Mouse (Mus musculus): ENCODE measurements around the gene A3galt2.

Gene A3galt2

DNA sequence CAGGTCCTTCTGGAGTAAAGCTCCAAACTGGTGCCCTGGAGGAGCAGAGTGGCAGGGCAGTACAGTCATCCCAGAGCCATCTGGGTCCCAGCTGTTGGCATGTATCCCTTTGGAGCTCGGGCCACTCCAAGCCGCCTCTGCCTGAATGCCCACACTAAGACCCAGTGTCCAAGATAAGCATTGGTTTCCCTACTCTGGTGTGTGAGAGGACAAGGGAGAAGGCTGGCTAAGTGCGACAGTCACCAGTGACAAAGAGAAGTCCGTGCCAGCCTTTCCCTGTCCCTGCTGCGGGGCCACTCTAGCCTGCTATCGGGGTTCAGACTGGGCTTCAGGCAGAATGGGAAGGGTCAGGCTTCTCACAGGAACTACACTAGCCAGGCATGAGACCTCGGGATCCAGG lies 736 bp downstream of the A3galt2 start:
- no peak for DNase-seq (ENCODE audit: low spot score)

DNA sequence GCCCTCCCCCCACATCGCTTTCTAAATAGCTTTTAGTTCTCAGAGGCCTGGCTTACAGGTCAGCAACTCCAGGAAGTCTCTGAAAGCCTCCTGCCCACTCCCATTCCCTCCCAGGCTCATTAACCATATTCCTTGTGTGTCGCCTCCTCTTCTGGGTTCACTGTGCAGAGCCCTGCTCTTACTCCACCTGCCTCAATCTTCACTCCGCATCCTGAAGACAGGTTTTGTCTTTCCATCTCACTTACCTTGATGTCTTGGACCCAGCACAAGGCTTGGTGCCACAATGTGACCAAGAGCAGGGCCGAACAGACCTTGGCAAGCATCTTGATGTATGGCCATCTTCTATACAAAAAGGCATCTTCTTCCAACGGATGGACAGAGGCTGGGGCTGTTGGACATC lies 4.0 kb downstream of the A3galt2 start:
- no peak for DNase-seq (ENCODE audit: low spot score)

GRCm38 (mm10) chr4:128760029-128760428 lies 4.9 kb downstream of the A3galt2 start:
- no peak for DNase-seq (ENCODE audit: low spot score)

DNA sequence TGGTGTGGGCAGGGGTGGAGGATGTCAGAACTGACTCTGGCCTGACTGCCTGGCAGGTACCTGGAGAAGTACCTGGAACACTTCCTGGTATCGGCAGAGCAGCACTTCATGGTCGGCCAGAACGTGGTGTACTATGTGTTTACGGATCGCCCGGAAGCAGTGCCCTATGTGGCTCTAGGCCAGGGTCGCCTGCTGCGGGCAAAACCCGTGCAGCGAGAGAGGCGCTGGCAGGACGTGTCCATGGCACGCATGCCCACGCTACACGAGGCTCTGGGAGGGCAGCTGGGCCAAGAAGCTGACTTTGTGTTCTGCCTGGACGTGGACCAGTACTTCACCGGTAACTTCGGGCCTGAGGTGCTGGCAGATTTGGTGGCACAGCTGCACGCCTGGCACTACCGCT lies 11.8 kb downstream of the A3galt2 start:
- DNase-seq (ENCODE audit: low spot score): no peak

DNA sequence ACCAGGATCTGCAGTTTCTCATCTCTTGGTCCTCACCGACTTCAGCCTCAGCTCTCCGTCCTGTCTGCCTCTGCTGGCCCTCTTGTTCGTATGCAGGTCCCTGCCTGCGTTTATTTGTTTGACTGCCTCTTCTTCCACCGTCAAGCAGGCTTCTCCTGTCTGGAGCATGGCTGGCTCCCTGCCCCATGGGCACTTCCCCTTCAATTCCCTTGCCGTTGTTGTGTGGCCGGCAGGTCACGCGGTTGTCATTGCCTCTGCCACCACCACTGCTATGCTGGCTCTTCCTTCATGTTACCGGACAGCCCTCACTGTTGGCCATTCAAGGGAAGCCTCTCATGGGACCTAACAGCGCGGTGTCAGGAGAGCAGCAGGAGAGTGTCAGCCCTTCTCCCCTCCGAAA lies 13.0 kb downstream of the A3galt2 start:
- DNase-seq (ENCODE audit: low spot score): no peak

GRCm38 (mm10) chr4:128769569-128770355 lies 14.6 kb downstream of the A3galt2 start:
- no peak for DNase-seq (ENCODE audit: low spot score)

- DNase-seq (ENCODE audit: low spot score): no peak
Observed at GRCm38 (mm10) chr4:128770698-128771097, 15.5 kb downstream of the A3galt2 start.

- no peak for DNase-seq (ENCODE audit: low spot score)
Observed at GRCm38 (mm10) chr4:128773820-128774219, 18.7 kb downstream of the A3galt2 start.

DNA sequence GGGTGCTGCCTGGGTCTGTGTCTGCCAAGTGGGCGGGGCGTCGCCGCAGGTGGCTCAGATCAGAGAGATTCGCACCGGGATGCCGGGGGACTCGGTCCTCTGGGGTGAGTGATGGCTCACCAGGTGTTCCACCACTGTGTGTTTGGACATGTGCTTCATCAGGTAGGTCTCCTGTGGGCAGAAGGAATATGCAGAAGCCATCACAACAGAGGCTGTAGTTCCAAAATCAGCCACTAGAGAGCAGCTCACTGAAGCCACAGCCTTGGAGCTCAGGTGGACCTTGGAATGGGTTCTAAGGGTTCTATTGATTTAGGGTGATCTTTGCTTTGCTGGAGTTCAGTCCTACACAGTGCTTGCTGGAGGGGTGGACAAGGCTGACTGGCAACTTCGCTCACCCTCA lies 19.3 kb downstream of the A3galt2 start:
- no peak for DNase-seq (ENCODE audit: low spot score)

GRCm38 (mm10) chr4:128776568-128777289 lies 21.6 kb downstream of the A3galt2 start:
- peak; percentile 84 for DNase-seq (ENCODE audit: low spot score)

- no peak for DNase-seq (ENCODE audit: low spot score)
Observed at GRCm38 (mm10) chr4:128777593-128777992, 22.4 kb downstream of the A3galt2 start.

DNA sequence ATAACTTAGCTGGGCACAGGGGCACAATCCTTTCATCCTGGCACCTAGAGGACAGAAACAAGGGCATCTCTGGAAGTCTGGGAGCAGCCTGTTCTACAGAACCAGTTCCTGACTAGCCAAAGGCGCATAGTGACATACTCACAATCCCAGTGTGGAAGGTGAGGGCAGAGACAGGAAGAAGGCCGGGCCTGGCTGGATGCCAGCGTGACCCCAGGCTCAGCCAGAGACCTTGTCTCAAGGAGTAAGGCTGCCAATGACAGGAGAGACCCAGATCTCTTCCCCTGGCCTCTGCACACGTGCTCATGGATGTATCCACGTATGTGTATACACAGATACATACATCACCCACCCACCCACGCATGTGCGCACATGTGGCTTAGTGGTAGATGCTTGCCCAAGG lies 26.9 kb downstream of the A3galt2 start:
- no peak for DNase-seq (ENCODE audit: low spot score)

GRCm38 (mm10) chr4:128782645-128783044 lies 27.5 kb downstream of the A3galt2 start:
- no peak for DNase-seq (ENCODE audit: low spot score)

DNA sequence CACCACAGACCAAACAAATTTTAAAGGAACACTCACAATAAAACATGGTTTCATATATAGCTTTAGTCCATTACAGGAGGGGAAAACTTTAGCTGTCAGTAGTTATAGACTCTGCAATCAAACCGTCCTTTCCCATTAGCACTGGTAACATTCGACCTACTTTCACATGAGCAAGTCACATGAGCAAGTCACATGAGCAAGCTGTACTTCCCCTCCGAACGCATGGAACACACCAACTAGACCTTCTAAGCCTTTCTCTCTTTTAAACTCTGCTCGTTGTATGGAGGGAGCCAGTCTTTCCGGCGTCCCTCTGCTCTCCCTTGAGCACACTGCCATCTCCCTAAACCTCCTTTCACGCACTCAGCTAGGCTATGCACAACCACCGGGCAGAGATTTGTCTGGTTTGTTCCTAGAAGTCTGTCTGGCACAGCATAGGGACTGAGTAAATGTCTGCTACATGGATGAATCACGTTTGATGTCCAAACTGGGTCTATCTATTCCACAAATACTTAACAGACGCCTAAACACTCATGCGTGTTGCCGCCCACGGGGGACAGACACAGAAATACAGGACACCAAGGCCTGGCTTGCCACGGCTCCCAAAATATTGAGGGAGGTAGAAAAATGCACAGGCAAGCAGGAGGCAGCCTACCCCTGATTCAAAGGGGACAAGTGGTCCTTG lies 29.9 kb downstream of the A3galt2 start:
- peak; percentile 3 for DNase-seq (ENCODE audit: low spot score)

DNA sequence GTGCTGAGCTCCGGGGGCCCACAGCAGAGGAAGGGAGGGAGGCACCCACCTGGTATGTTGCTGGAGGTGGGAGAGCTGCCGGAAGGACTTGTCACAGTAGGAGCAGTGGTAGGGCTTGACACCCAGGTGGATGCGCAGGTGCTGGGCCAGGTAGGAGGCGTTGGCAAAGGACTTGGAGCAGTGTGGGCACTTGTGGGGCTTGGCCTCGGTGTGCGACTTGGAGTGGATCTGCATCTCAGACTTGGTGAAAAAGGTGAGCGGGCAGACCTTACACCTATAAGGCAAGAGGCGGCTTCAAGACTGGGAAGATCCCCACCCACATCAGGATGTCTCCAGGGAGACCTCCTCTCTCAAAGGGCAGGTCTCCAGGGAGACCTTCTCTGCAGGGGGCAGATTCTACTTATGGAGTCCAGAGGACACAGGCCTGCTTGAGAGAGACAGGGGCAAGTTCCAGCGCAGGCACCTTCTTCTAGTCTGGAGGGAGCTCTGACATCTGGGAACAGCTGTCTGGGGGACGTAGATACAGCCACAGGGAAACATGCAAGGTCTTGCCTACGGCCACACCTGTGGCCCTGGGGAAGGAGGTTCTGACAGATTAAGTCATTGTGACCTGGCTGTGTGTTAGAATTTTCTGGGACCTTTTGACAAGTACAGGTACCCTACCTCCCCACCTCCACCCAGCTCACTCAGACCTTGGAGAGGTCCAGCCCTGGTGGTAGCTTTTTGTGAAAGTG lies 30.9 kb downstream of the A3galt2 start:
- peak; percentile 1 for DNase-seq (ENCODE audit: low spot score)

DNA sequence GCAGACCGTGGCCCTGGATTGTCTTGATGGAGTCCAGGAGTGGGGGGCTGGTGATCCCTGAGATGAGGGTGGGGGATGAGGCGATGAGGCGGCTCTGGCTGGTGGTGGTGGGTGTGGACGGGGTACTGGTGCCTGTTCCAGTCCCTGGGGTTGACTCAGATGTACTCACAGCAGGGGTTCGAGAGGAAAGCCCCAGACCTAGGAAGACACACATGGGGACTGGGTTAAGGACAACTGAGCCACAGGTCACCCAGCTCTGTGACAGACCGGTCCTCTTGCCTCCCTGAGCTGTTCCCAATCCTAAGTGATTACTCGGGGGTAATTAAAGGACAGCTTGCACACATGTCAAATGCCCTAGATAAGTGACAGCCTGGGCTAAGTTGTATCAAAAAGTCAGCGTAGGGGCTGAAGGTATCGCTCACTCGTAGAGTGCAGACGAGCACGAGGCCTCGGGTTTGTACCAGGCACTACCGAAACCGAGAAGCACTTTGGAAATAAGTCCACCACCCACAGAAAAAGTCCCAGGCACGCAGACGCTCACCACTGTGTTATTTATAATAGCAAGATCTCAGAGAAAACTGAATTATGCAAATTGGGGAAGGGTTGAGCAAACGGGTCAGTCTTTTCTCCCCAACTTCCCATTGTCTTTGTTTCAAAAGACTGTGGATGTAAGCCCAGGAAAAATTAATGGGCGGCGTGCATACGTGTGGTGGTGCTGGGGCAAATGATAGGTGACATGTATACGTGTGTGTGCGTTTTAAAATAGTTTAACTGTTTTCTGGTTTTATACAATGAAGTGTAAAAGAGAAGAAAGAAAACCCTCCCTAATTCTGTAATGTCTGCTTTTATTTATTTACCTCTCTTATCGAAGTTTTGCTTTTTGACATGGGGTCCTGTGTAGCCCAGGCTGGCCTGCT lies 32.1 kb downstream of the A3galt2 start:
- DNase-seq (ENCODE audit: low spot score): no peak

DNA sequence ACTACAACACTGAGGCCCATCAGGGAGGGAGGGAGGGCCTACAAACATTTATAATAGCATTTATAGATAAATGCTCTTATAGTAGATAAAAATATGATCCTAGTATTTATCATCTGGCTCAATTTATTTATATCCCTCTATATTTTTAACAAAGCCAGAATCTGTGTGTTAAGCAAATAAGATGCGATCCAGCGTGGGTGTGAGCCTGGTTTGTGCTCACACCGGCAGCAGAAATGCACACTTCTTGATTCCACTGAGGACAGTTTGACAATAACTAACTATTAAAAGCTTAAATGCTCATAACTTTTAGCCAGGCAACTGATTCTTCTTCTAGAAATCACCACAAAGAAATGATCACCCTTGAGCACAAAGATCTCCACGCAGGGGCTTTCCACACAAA lies 32.9 kb downstream of the A3galt2 start:
- DNase-seq (ENCODE audit: low spot score): no peak

DNA sequence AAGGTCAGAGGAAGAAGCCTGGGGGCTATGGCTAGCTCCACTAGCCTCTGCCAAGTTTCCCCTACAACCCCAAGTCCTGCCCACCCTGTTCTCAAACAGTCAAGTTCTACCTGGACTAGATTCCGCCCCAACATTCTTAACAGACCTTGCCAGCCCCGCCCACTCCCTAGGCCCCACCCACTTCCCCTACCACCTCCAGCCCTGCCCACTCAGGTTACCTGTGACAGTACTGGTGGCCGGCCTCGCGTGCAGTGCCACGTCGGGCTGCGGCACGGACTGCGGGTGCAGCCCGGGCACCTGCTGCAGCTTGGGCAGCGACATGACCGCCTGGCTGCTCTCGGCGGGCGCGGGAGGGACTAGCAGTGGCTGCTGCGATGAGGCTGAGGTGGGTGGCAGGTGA lies 34.5 kb downstream of the A3galt2 start:
- DNase-seq (ENCODE audit: low spot score): no peak

DNA sequence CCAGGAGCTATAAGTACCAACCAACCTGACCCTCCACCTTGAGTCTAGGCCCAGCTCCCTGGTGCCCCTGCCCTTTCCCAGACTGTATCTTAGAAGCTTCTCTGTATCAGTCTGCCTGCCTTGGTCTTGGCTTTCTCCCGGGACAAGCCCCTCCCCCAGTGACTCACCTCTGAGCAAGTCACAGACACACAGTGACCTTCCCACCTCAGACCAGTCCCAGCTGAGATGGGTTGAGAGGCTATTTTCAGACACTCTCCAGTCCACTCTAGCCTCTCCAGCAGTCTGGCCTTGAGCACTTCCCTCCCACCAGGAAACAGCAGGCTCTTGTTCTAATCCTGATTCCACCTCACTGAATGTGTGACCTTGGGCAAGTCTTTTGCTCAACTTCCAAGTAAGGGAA lies 38.5 kb downstream of the A3galt2 start:
- peak; percentile 3 for DNase-seq (ENCODE audit: low spot score)

GRCm38 (mm10) chr4:128794198-128794597 lies 39.0 kb downstream of the A3galt2 start:
- DNase-seq (ENCODE audit: low spot score): no peak

DNA sequence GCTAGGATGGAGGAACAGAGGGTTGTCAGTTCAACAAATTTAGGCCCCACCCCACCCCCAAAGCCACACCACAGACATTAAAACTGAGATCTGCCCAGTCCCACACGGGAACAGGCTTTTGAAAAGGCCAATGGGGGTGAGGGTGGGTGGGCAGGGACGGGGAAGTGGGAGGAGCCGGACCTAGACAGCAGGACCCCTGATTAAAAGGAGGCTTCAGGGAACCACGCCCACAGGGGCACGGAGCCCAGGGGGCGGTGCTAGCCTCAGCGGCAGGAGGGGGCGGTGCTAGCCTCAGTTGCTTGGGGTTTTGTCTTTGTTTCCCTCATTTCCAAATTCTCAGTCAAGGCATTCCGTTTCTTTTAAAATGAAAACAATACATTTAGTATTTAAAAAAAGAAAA lies 40.4 kb downstream of the A3galt2 start:
- DNase-seq (ENCODE audit: low spot score): peak; percentile 83
